Mouse (Mus musculus) erythroblast, embryonic 14.5 days (primary cell): Measurements from ENCODE around the gene 1700122O11Rik. TPM values are rescaled to one million over a fixed set of nuclear protein-coding genes. Genes with fewer than 3 reads are reported as not detected.

Source experiments
- H3K27me3 ChIP-seq: 2 replicates; pipeline ENCODE4 v1.6.1; 2012; ENCODE audit warnings: inconsistent platforms; ENCODE audit not compliant: control insufficient read depth
- H3K36me3 ChIP-seq: 2 replicates; pipeline ENCODE4 v1.6.1; 2012; ENCODE audit warnings: mild to moderate bottlenecking, inconsistent platforms; ENCODE audit not compliant: control insufficient read depth
- H3K4me1 ChIP-seq: 2 replicates; pipeline ENCODE4 v1.6.1; 2012; ENCODE audit warnings: inconsistent platforms; ENCODE audit not compliant: control insufficient read depth
- H3K4me3 ChIP-seq: replicated peaks from 2 replicates; pipeline ENCODE3; 2012; ENCODE audit warnings: moderate library complexity, mild to moderate bottlenecking, inconsistent platforms
- H3K9me3 ChIP-seq: 2 replicates; pipeline ENCODE4 v1.6.1; 2012; ENCODE audit warnings: low read length, inconsistent platforms, mixed read lengths; ENCODE audit not compliant: control insufficient read depth
- GATA1 ChIP-seq: IDR thresholded peaks from 2 replicates; pipeline ENCODE4 v1.6.1; 2012; ENCODE audit warnings: low read length, inconsistent platforms, mixed read lengths
- TAL1 ChIP-seq: IDR thresholded peaks from 3 replicates; pipeline ENCODE4 v1.6.1; 2012; ENCODE audit warnings: low read length, inconsistent platforms, mixed read lengths
- polyA plus RNA-seq: library from polyadenylated mRNA; stranded (reverse); fragments of >175 nt; gene quantifications from 2 replicates; pipeline ENCODE4 v1.2.3, GENCODE M21; 2012

Gene 1700122O11Rik
- polyA plus RNA-seq, 1 experiment: not detected

DNA sequence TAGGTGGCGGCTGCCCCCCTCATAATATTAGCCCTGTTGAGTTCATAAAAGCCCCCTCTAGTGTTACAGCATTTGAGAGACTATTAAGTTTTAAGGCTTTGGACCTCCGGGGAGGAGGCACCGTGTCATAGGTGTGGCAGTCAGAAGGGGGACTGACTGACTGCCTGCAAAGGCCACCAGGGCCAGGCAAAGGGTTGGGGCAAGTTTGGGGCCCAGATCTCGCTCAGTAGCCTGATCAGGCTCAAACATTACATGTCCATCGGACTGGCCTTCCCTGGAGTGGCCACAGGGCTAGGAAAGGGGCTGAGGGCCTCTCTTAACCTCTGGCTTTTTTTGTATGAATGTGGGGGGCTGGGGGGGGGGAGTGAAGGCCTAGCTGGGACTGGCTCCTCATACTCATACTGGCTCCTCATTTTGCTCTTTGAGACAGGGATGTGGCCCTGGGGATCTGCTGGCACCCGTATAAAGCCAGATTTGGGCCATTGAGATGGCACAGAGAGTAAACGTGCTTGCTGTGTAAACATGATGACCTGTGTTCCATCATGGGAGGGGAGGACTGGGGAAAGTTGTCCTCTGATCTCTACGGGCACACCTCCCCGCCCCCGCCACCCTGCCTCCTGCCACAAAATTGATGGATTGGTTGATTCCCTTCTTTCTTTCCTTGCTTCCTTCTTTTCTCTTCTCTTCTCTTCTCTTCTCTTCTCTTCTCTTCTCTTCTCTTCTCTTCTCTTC is 47.5 kb downstream of the 1700122O11Rik start:
- TF ChIP-seq TAL1: no peak
- TF ChIP-seq GATA1: no peak

GRCm38 (mm10) chr17:47989951-47990378 is 48.1 kb downstream of the 1700122O11Rik start:
- Histone ChIP-seq H3K36me3 (no peaks in the 10 kb centered on the region), H3K27me3 (no peaks in the 10 kb centered on the region), H3K4me1 (peaks cover 20% of the 10 kb centered on the region), H3K4me3 (no peak overlapping the region), H3K9me3 (no peaks in the 10 kb centered on the region)
- TF ChIP-seq GATA1 (no peak), TAL1 (no peak)

More for the DNA sequence above, 47.5 kb downstream of the 1700122O11Rik start:
- Histone ChIP-seq H3K36me3 (no peaks in the 10 kb centered on the region), H3K9me3 (no peaks in the 10 kb centered on the region), H3K27me3 (no peaks in the 10 kb centered on the region), H3K4me3 (no peak overlapping the region), H3K4me1 (peaks cover 20% of the 10 kb centered on the region)

DNA sequence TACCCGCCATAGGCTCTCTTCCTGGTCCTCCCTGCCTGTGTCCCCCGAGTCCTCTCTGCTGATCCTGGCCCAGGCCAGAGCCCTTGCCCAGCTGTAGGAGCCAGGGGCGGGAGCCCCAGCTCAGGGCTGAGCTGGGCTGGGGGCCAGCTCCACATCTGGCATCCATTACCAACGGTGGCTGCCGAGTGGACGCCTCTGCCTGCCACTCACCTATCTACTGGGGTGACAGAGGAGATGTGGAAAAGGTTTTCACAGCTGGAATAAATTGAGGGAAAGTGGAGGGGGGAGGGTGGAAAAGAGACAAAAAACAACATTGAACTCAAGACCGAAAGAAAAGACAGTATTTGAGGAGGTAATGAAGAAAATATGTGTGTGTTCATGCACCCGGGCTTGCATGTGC is 49.3 kb downstream of the 1700122O11Rik start:
- Histone ChIP-seq H3K4me3 (no peak overlapping the region), H3K4me1 (peaks cover 20% of the 10 kb centered on the region), H3K27me3 (no peaks in the 10 kb centered on the region), H3K36me3 (no peaks in the 10 kb centered on the region), H3K9me3 (no peaks in the 10 kb centered on the region)
- TF ChIP-seq GATA1 (no peak), TAL1 (no peak)

DNA sequence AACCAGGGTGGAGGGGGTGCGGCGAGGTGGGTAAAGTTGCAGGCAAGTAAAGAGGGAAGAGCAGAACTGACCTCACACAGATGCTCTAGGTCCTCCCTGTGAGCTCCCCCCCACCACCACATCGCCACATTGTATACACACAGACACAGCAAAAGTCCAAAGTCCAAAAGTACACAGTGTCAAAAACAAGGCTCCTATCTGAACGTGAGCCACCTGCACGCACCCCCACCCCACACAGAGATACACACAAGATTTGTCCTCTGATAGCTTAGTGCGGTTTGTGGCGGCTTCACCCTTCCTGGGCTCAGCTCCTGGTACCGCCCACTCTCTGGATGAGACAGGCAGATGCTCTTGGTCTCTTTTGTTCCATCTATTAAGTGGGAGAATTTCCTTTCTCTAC is 50.0 kb downstream of the 1700122O11Rik start:
- Histone ChIP-seq H3K9me3 (no peaks in the 10 kb centered on the region), H3K36me3 (no peaks in the 10 kb centered on the region), H3K4me3 (no peak overlapping the region), H3K27me3 (no peaks in the 10 kb centered on the region), H3K4me1 (peaks cover 21% of the 10 kb centered on the region)
- TF ChIP-seq GATA1 (no peak), TAL1 (no peak)

Other genes with a start within 250 kb of the 1700122O11Rik start
- 0.03 and 0.08 TPM in 2 replicates for gene Mdfi, start 203.6 kb downstream of the 1700122O11Rik start, polyA plus RNA-seq
- gene Foxp4, start 113.6 kb downstream of the 1700122O11Rik start, polyA plus RNA-seq: 10.1 and 10.6 TPM in 2 replicates
- 0.03 TPM in 1 of 2 replicates, not detected in the other for gene 1700067P10Rik, start 51.0 kb upstream of the 1700122O11Rik start, polyA plus RNA-seq
- not detected in 2 replicates for gene 9830107B12Rik, start 108.0 kb upstream of the 1700122O11Rik start, polyA plus RNA-seq
- not detected in 2 replicates for gene A530064D06Rik, start 129.0 kb upstream of the 1700122O11Rik start, polyA plus RNA-seq
- gene Trem1, start 194.5 kb upstream of the 1700122O11Rik start, polyA plus RNA-seq: not detected in 2 replicates
- gene Trem3, start 209.5 kb upstream of the 1700122O11Rik start, polyA plus RNA-seq: not detected in 2 replicates
- gene Treml4, start 226.0 kb upstream of the 1700122O11Rik start, polyA plus RNA-seq: 0.06 and 0.27 TPM in 2 replicates